Mouse (Mus musculus) monocyte, adult 5-6 weeks (primary cell): ENCODE measurements around the gene Kir3dl2. TPM values are rescaled to one million over a fixed set of nuclear protein-coding genes. Genes with fewer than 3 reads are reported as not detected.
"Not testable (repeated sequence)": the region's sequence is repeated elsewhere in the genome, so short reads cannot be mapped to it uniquely, and the experiment has no call there.

ENCODE experiments used
- ATAC-seq: fragments of 153-309, 156-312 bp; replicated peaks from 2 replicates; pipeline ENCODE4 v1.8.0; 2017; ENCODE audit warnings: mild to moderate bottlenecking; ENCODE audit not compliant: low TSS enrichment, insufficient number of reproducible peaks, severe bottlenecking, poor library complexity, low FRiP score
- total RNA-seq: library from RNA; stranded (forward); fragments of 200-1000, 200-491, 200-594 nt; gene quantifications from 3 replicates; pipeline ENCODE4 v1.2.3, GENCODE M21; 2017

The Kir3dl2 gene
- total RNA-seq, result not detected in 3 replicates

GRCm38 (mm10) chrX:136543956-136544355 is at the start of gene Kir3dl2:
Gene Kir3dl2, minus strand, starts transcription at chrX:136544056.
- ATAC-seq, result not testable (repeated sequence)

- no peak for ATAC-seq
Measured at GRCm38 (mm10) chrX:136590897-136591257, 47.0 kb upstream of the Kir3dl2 start.

GRCm38 (mm10) chrX:136590199-136590896 is 46.5 kb upstream of the Kir3dl2 start, which contains the start of gene Tceal3:
Gene Tceal3, plus strand, starts transcription at chrX:136590842.
- ATAC-seq, result no peak

GRCm38 (mm10) chrX:136584617-136585016 is 40.8 kb upstream of the Kir3dl2 start:
- no peak for ATAC-seq

GRCm38 (mm10) chrX:136569094-136569493 is 25.2 kb upstream of the Kir3dl2 start:
- not testable (repeated sequence) for ATAC-seq

- ATAC-seq, result not testable (repeated sequence)
Measured at GRCm38 (mm10) chrX:136517699-136518098, 26.2 kb downstream of the Kir3dl2 start, which contains the start of gene Kir3dl1. Gene Kir3dl1, plus strand, starts transcription at chrX:136517999.

Other genes with a start within 250 kb of the Kir3dl2 start
- not detected in 3 replicates for gene Kir3dl1, start 26.1 kb downstream of the Kir3dl2 start, total RNA-seq
- gene Tceal3, start 46.8 kb upstream of the Kir3dl2 start, total RNA-seq, result 1.8 TPM in 1 of 3 replicates, not detected in the others
- gene Tceal1, start 163.9 kb upstream of the Kir3dl2 start, total RNA-seq, result not detected in 3 replicates
- gene Morf4l2, start 199.6 kb upstream of the Kir3dl2 start, total RNA-seq, result 185 to 216 TPM (median 197 TPM) in 3 replicates
- gene Glra4, start 236.1 kb upstream of the Kir3dl2 start, total RNA-seq, result not detected in 3 replicates